Mouse (Mus musculus): ENCODE results near the gene Cnga4. TPM values are rescaled to one million over a fixed set of nuclear protein-coding genes. Genes with fewer than 3 reads are reported as not detected.
"Not testable (repeated sequence)": the region's sequence is repeated elsewhere in the genome, so short reads cannot be mapped to it uniquely, and the experiment has no call there.

Gene Cnga4
- 0.06 and 0.09 TPM in 2 replicates for polyA plus RNA-seq (2016; fragmentation: Nextera tagmentation; extraction: Ambion mirVana)

DNA sequence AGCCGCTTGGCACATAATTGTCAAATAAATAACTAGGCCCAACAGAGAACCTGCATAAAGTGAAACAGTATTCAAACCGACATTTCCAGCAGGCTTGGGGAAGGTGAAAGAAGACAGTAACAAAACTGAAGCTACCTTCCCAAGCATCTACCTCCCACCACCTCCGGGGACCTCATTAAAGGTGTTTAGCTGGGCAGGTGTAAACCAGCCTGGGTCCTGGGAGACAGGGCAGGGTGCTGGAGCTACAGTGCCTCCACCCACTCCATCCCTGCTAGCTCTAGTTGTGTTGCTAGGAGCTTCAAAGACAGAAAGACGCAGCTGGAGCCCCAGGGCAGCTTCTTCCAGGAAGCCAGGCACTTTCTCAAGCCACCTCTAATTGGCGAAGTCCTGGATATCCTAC lies at the start of gene Cnga4:
TSS of gene Cnga4 (plus strand) at position 301 of the 400 bp plus-strand sequence.
- 75% methylated on average over 5 of the region's 5 CpGs for WGBS
- Histone ChIP-seq H3K36me3 (replicated peaks) (no peaks in the 10 kb centered on the region), H3K27me3 (ENCODE audit: poor library complexity, severe bottlenecking) (no peaks in the 10 kb centered on the region), H3K27ac (no peak within 1 kb of the TSS), H3K4me3 (no peak within 1 kb of the TSS), H3K9me3 (no peaks in the 10 kb centered on the region), H3K4me1 (peaks cover 7% of the 10 kb centered on the region)
- DNase-seq (ENCODE audit: extremely low spot score, low spot score): no peak

- DNase-seq (ENCODE audit: extremely low spot score, low spot score); H3K27ac ChIP-seq; H3K9me3 ChIP-seq; H3K27me3 ChIP-seq (ENCODE audit: poor library complexity, severe bottlenecking); H3K36me3 ChIP-seq (replicated peaks); H3K4me3 ChIP-seq; H3K4me1 ChIP-seq: not testable (repeated sequence)
- no CpG with 5 or more reads among the region's 5 CpGs for WGBS
Observed at GRCm38 (mm10) chr7:105356064-105356463, 48.3 kb upstream of the Cnga4 start.

DNA sequence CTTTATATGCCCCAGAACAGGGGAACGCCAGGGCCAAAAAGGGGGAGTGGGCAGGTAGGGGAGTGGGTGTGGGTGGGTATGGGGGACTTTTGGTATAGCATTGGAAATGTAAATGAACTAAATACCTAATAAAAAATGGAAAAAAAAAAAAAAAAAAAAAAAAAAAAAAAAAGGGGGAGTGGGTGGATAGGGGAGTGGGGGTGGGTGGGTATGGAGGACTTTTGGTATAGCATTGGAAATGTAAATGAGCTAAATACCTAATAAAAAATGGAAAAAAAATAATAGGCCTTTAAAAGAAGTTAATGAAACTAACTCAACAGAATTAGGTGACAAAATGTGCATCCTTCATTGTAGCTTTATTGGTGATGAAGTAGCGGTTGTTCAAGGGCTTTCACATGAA lies 47.9 kb upstream of the Cnga4 start:
- H3K27me3 ChIP-seq (ENCODE audit: poor library complexity, severe bottlenecking); DNase-seq (ENCODE audit: extremely low spot score, low spot score); H3K27ac ChIP-seq; H3K36me3 ChIP-seq (replicated peaks); H3K9me3 ChIP-seq; H3K4me3 ChIP-seq; H3K4me1 ChIP-seq: not testable (repeated sequence)
- WGBS: 97% methylated on average over 1 of the region's 2 CpGs

DNA sequence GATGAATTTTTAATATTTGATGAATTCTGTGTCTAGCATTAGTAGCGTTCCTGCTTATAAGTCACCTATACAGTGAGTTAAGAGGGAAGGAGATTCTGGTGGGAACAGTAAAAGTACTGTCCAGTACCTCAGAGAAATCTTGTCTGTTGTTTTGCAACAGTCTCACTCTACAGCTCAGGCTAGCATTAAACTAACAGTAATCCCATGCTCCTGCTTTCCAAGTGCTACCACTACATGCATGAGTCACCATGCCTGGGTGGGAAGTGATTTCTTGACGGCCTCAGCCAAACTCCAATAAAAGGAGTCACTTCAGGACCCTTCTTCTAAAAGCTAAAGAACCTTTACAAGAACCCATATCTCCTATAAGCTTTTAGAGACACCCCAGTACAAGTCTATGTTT lies 42.7 kb upstream of the Cnga4 start:
- H3K4me1 ChIP-seq: no peaks in the 10 kb centered on the region
- no peak overlapping the region for H3K27ac ChIP-seq
- DNase-seq (ENCODE audit: extremely low spot score, low spot score): no peak
- H3K27me3 ChIP-seq (ENCODE audit: poor library complexity, severe bottlenecking): no peaks in the 10 kb centered on the region
- H3K4me3 ChIP-seq: no peak overlapping the region
- WGBS: 87% methylated on average over 2 of the region's 2 CpGs
- H3K9me3 ChIP-seq: no peaks in the 10 kb centered on the region
- H3K36me3 ChIP-seq (replicated peaks): no peaks in the 10 kb centered on the region

- no peak for DNase-seq (ENCODE audit: extremely low spot score, low spot score)
- Histone ChIP-seq H3K9me3 (no peaks in the 10 kb centered on the region), H3K36me3 (replicated peaks) (peaks cover 9% of the 10 kb centered on the region), H3K4me1 (no peaks in the 10 kb centered on the region), H3K4me3 (no peak overlapping the region), H3K27ac (no peak overlapping the region), H3K27me3 (ENCODE audit: poor library complexity, severe bottlenecking) (no peaks in the 10 kb centered on the region)
- 87% methylated on average over 5 of the region's 5 CpGs for WGBS
Observed at GRCm38 (mm10) chr7:105367268-105367667, 37.1 kb upstream of the Cnga4 start.

- H3K27me3 ChIP-seq (ENCODE audit: poor library complexity, severe bottlenecking): no peaks in the 10 kb centered on the region
- H3K4me3 ChIP-seq: no peak within 1 kb of the TSS
- no peak within 1 kb of the TSS for H3K27ac ChIP-seq
- H3K36me3 ChIP-seq (replicated peaks): peaks cover 11% of the 10 kb centered on the region
- no peak for DNase-seq (ENCODE audit: extremely low spot score, low spot score)
- WGBS: 95% methylated on average over 1 of the region's 1 CpGs
- no peaks in the 10 kb centered on the region for H3K4me1 ChIP-seq
- H3K9me3 ChIP-seq: no peaks in the 10 kb centered on the region
Observed at GRCm38 (mm10) chr7:105367930-105368329, 36.4 kb upstream of the Cnga4 start, which contains the start of gene Olfr692. Gene Olfr692 (plus strand): TSS chr7:105368230.

DNA sequence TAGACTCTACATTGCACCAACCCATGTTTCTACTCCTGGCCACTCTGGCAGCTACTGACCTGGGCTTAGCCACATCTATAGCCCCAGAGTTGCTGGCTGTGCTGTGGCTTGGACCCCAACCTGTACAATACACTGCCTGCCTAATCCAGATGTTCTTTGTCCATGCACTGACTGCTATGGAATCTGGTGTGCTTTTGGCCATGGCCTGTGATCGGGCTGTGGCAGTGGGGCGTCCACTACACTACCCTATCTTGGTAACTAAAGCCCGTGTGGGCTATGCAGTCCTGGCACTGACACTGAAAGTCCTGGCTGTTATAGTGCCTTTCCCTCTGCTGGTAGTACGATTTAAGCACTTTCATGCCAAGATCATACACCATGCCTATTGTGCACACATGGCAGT lies 35.8 kb upstream of the Cnga4 start:
- WGBS: 89% methylated on average over 4 of the region's 4 CpGs
- Histone ChIP-seq H3K9me3 (no peaks in the 10 kb centered on the region), H3K4me1 (no peaks in the 10 kb centered on the region), H3K27ac (no peak overlapping the region), H3K4me3 (no peak overlapping the region), H3K36me3 (replicated peaks) (peaks cover 16% of the 10 kb centered on the region), H3K27me3 (ENCODE audit: poor library complexity, severe bottlenecking) (no peaks in the 10 kb centered on the region)
- DNase-seq (ENCODE audit: extremely low spot score, low spot score): no peak

DNA sequence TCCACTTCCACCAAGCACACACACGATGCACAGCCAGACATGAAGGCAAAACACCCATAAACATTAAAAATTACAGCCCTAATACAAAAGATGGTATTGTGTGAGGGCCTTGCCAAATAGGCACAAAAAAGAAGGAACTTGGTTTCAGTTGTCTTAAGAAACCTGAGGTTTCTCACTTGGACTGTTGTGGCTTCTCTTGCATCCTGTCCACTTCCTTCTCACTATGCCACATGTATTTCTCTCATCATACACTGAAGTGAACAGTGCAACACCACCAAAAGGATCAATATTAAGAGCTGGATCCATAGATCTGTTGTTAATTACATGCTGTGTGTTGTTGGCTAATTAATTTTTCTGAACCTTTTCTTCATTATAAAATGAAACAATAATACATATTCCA lies 31.5 kb upstream of the Cnga4 start:
- peaks cover 56% of the 10 kb centered on the region for H3K36me3 ChIP-seq (replicated peaks)
- 85% methylated on average over 1 of the region's 1 CpGs for WGBS

DNA sequence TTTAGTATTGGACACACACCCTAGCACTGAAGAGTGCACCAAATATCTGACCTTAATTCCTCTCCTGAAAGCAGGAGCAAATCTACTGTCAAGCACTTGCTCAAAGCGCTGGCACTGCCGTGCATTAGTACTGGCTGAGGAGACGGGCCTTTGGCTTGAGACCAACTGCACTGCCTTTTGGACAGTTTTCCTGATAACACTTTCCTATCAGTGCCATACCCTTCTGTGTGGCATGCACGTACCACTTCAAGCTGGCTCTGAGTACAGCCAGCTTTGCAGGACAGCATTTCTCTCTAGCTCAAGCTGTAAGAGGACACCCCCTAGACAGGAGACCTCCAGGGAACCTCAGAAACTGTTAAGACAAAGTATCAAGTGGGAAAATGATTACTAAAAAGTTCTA lies 30.9 kb upstream of the Cnga4 start:
- H3K27ac ChIP-seq: no peak overlapping the region
- no peaks in the 10 kb centered on the region for H3K4me1 ChIP-seq
- no peaks in the 10 kb centered on the region for H3K27me3 ChIP-seq (ENCODE audit: poor library complexity, severe bottlenecking)
- H3K9me3 ChIP-seq: no peaks in the 10 kb centered on the region
- no peak for DNase-seq (ENCODE audit: extremely low spot score, low spot score)
- WGBS: 95% methylated on average over 4 of the region's 4 CpGs
- peaks cover 62% of the 10 kb centered on the region for H3K36me3 ChIP-seq (replicated peaks)
- H3K4me3 ChIP-seq: no peak overlapping the region

More for the DNA sequence above, 31.5 kb upstream of the Cnga4 start:
- Histone ChIP-seq H3K4me1 (no peaks in the 10 kb centered on the region), H3K27ac (no peak overlapping the region), H3K4me3 (no peak overlapping the region), H3K27me3 (ENCODE audit: poor library complexity, severe bottlenecking) (no peaks in the 10 kb centered on the region), H3K9me3 (no peaks in the 10 kb centered on the region)
- DNase-seq (ENCODE audit: extremely low spot score, low spot score): no peak

- Histone ChIP-seq H3K9me3 (no peaks in the 10 kb centered on the region), H3K4me3 (no peak overlapping the region), H3K27me3 (ENCODE audit: poor library complexity, severe bottlenecking) (no peaks in the 10 kb centered on the region), H3K36me3 (replicated peaks) (peaks cover 66% of the 10 kb centered on the region), H3K27ac (no peak overlapping the region), H3K4me1 (no peaks in the 10 kb centered on the region)
- 97% methylated on average over 3 of the region's 3 CpGs for WGBS
- DNase-seq (ENCODE audit: extremely low spot score, low spot score): no peak
Observed at GRCm38 (mm10) chr7:105373976-105374375, 30.4 kb upstream of the Cnga4 start.

GRCm38 (mm10) chr7:105374866-105375265 lies 29.5 kb upstream of the Cnga4 start, which contains the start of gene Gm5901:
Gene Gm5901 (plus strand): TSS chr7:105375038.
- H3K27me3 ChIP-seq (ENCODE audit: poor library complexity, severe bottlenecking): no peaks in the 10 kb centered on the region
- H3K4me1 ChIP-seq: no peaks in the 10 kb centered on the region
- DNase-seq (ENCODE audit: extremely low spot score, low spot score): no peak
- no peak within 1 kb of the TSS for H3K27ac ChIP-seq
- H3K4me3 ChIP-seq: no peak within 1 kb of the TSS
- H3K36me3 ChIP-seq (replicated peaks): peaks cover 75% of the 10 kb centered on the region
- 78% methylated on average over 1 of the region's 1 CpGs for WGBS
- no peaks in the 10 kb centered on the region for H3K9me3 ChIP-seq

GRCm38 (mm10) chr7:105380329-105380728 lies 24.0 kb upstream of the Cnga4 start:
- H3K36me3 ChIP-seq (replicated peaks): peaks cover 95% of the 10 kb centered on the region
- H3K27ac ChIP-seq: no peak overlapping the region
- H3K9me3 ChIP-seq: no peaks in the 10 kb centered on the region
- WGBS: 91% methylated on average over 3 of the region's 3 CpGs
- no peaks in the 10 kb centered on the region for H3K27me3 ChIP-seq (ENCODE audit: poor library complexity, severe bottlenecking)
- no peaks in the 10 kb centered on the region for H3K4me1 ChIP-seq
- no peak overlapping the region for H3K4me3 ChIP-seq
- no peak for DNase-seq (ENCODE audit: extremely low spot score, low spot score)

DNA sequence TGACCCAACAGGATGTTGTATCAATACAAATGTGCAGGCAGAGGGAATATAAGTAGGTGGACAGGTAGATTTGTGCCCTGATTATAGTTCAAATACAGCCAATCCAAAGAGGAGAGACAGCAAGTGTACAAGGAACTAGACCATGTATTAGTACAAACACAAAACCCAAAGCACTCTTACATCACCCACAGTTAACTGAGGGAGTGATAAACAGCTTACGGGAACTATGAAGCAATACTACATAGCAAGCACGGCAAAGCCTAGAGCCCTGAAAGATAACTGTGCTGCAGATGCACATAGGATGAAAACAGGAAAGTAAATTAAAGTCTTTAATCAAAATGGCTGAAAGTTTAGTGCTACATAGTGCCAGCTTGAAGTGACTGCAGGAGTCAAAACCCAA lies 16.7 kb upstream of the Cnga4 start:
- no peaks in the 10 kb centered on the region for H3K4me1 ChIP-seq
- no peak for DNase-seq (ENCODE audit: extremely low spot score, low spot score)
- no peaks in the 10 kb centered on the region for H3K27me3 ChIP-seq (ENCODE audit: poor library complexity, severe bottlenecking)
- H3K27ac ChIP-seq: no peak overlapping the region
- H3K9me3 ChIP-seq: no peaks in the 10 kb centered on the region
- H3K4me3 ChIP-seq: no peak overlapping the region
- WGBS: 99% methylated on average over 2 of the region's 2 CpGs
- peaks cover 87% of the 10 kb centered on the region for H3K36me3 ChIP-seq (replicated peaks)

DNA sequence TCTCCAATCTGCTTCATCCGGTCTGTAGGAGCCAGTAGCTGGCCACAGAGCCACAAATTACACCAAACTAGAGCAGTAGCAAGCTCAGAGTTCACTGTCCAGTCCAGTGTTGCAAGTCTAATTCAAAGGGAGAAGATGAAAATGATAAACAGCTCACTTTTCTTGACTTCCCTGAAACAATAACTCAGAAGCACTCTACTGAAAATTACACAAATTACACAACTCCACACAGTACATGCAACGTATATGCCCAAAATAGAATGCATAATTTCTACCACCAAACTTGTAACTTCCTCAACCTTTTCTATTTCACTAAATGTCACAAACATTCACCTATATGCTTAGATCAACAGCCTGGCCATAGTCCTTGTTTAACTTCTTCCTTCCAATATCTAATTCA lies 14.1 kb upstream of the Cnga4 start:
- WGBS: 95% methylated on average over 2 of the region's 2 CpGs
- DNase-seq (ENCODE audit: extremely low spot score, low spot score): no peak
- Histone ChIP-seq H3K9me3 (no peaks in the 10 kb centered on the region), H3K27me3 (ENCODE audit: poor library complexity, severe bottlenecking) (no peaks in the 10 kb centered on the region), H3K4me1 (no peaks in the 10 kb centered on the region), H3K4me3 (no peak overlapping the region), H3K27ac (no peak overlapping the region), H3K36me3 (replicated peaks) (peaks cover 74% of the 10 kb centered on the region)
